Mouse (Mus musculus) kidney, embryonic 15.5 days (tissue): ENCODE measurements at regions not wholly inside any gene's neighbourhood (a gene's known extent, or its start where the extent isn't known, plus 50 kb on each side); places are given as distances from the start of the nearest gene placed in this dataset.

Experiments
- ATAC-seq: fragments of 200-750 bp; cut with Nextera tagmentation; replicated peaks from 2 replicates; pipeline ENCODE4 v1.8.0; 2017; ENCODE audit warnings: moderate TSS enrichment; ENCODE audit not compliant: low FRiP score
- H3K27ac ChIP-seq: fragments of 300-500 bp; sonication (generic); 2 replicates; pipeline ENCODE4 v1.5.1; 2015; ENCODE audit warnings: mild to moderate bottlenecking, inconsistent platforms
- H3K27me3 ChIP-seq: fragments of 300-500 bp; sonication (generic); 2 replicates; pipeline ENCODE4 v1.6.1; 2015; ENCODE audit warnings: inconsistent platforms
- H3K36me3 ChIP-seq: fragments of 300-500 bp; sonication (generic); 2 replicates; pipeline ENCODE4 v1.6.1; 2015; ENCODE audit warnings: inconsistent platforms
- H3K4me1 ChIP-seq: fragments of 300-500 bp; sonication (generic); 2 replicates; pipeline ENCODE4 v1.6.1; 2015; ENCODE audit warnings: inconsistent platforms
- H3K4me2 ChIP-seq: fragments of 300-500 bp; sonication (generic); 2 replicates; pipeline ENCODE4 v1.6.1; 2015; ENCODE audit warnings: moderate library complexity, mild to moderate bottlenecking, inconsistent platforms
- H3K4me3 ChIP-seq: fragments of 300-500 bp; sonication (generic); replicated peaks from 2 replicates; pipeline ENCODE4 v1.5.1; 2015; ENCODE audit warnings: mild to moderate bottlenecking, inconsistent platforms
- H3K9ac ChIP-seq: fragments of 300-500 bp; sonication (generic); 2 replicates; pipeline ENCODE4 v1.6.1; 2015; ENCODE audit warnings: mild to moderate bottlenecking, inconsistent platforms
- H3K9me3 ChIP-seq: fragments of 300-500 bp; sonication (generic); replicated peaks from 2 replicates; pipeline ENCODE4 v1.6.1; 2016; ENCODE audit warnings: inconsistent platforms
- WGBS: fragments of 180-500 bp; shearing (Covaris S2); methylation state at CpG from one replicate; pipeline ENCODE4 v1.1.7; 2015; ENCODE audit warnings: mixed read lengths; 5-methylcytosine and 5-hydroxymethylcytosine counted together

GRCm38 (mm10) chr2:47878002-47878401 lies 935.9 kb upstream of the Acvr2a start:
- H3K27ac ChIP-seq: no peak overlapping the region
- 77% methylated on average over 2 of the region's 2 CpGs for WGBS
- no peak overlapping the region for H3K9ac ChIP-seq
- H3K36me3 ChIP-seq: no peaks in the 10 kb centered on the region
- no peak overlapping the region for H3K4me3 ChIP-seq
- no peaks in the 10 kb centered on the region for H3K4me1 ChIP-seq
- no peaks in the 10 kb centered on the region for H3K27me3 ChIP-seq
- ATAC-seq: no peak
- no peak overlapping the region for H3K4me2 ChIP-seq
- H3K9me3 ChIP-seq: no peaks in the 10 kb centered on the region

GRCm38 (mm10) chr2:47879071-47879470 lies 934.8 kb upstream of the Acvr2a start:
- 95% methylated on average over 2 of the region's 2 CpGs for WGBS

GRCm38 (mm10) chr2:47879796-47880195 lies 934.1 kb upstream of the Acvr2a start:
- Histone ChIP-seq H3K27me3 (no peaks in the 10 kb centered on the region), H3K4me2 (no peak overlapping the region), H3K4me3 (no peak overlapping the region), H3K4me1 (no peaks in the 10 kb centered on the region), H3K9me3 (no peaks in the 10 kb centered on the region), H3K36me3 (no peaks in the 10 kb centered on the region), H3K27ac (no peak overlapping the region), H3K9ac (no peak overlapping the region)
- WGBS: 88% methylated on average over 1 of the region's 1 CpGs
- ATAC-seq: no peak

More at GRCm38 (mm10) chr2:47879071-47879470, 934.8 kb upstream of the Acvr2a start:
- Histone ChIP-seq H3K4me1 (no peaks in the 10 kb centered on the region), H3K4me3 (no peak overlapping the region), H3K9me3 (no peaks in the 10 kb centered on the region), H3K9ac (no peak overlapping the region), H3K27ac (no peak overlapping the region), H3K36me3 (no peaks in the 10 kb centered on the region), H3K4me2 (no peak overlapping the region), H3K27me3 (no peaks in the 10 kb centered on the region)
- no peak for ATAC-seq

- 75% methylated on average over 1 of the region's 1 CpGs for WGBS
- no peaks in the 10 kb centered on the region for H3K4me1 ChIP-seq
- no peak for ATAC-seq
Measured at GRCm38 (mm10) chr2:47888166-47888565, 925.7 kb upstream of the Acvr2a start.

GRCm38 (mm10) chr2:47891366-47891765 lies 922.5 kb upstream of the Acvr2a start:
- Histone ChIP-seq H3K4me3 (no peak overlapping the region), H3K4me2 (no peak overlapping the region), H3K27me3 (no peaks in the 10 kb centered on the region), H3K9ac (no peak overlapping the region), H3K36me3 (no peaks in the 10 kb centered on the region), H3K4me1 (no peaks in the 10 kb centered on the region), H3K27ac (no peak overlapping the region), H3K9me3 (no peaks in the 10 kb centered on the region)
- ATAC-seq: no peak
- 44% methylated on average over 1 of the region's 1 CpGs for WGBS

More at GRCm38 (mm10) chr2:47888166-47888565, 925.7 kb upstream of the Acvr2a start:
- H3K4me3 ChIP-seq: no peak overlapping the region
- H3K9ac ChIP-seq: no peak overlapping the region
- no peaks in the 10 kb centered on the region for H3K9me3 ChIP-seq
- no peaks in the 10 kb centered on the region for H3K27me3 ChIP-seq
- no peak overlapping the region for H3K27ac ChIP-seq
- no peak overlapping the region for H3K4me2 ChIP-seq
- H3K36me3 ChIP-seq: no peaks in the 10 kb centered on the region

- H3K4me2 ChIP-seq: no peak overlapping the region
- H3K9me3 ChIP-seq: no peaks in the 10 kb centered on the region
- no peaks in the 10 kb centered on the region for H3K4me1 ChIP-seq
- H3K36me3 ChIP-seq: no peaks in the 10 kb centered on the region
- H3K9ac ChIP-seq: no peak overlapping the region
- no peak overlapping the region for H3K27ac ChIP-seq
- H3K27me3 ChIP-seq: no peaks in the 10 kb centered on the region
- WGBS: 72% methylated on average over 2 of the region's 2 CpGs
- no peak overlapping the region for H3K4me3 ChIP-seq
- ATAC-seq: no peak
Measured at GRCm38 (mm10) chr2:47892879-47893278, 921.0 kb upstream of the Acvr2a start.

DNA sequence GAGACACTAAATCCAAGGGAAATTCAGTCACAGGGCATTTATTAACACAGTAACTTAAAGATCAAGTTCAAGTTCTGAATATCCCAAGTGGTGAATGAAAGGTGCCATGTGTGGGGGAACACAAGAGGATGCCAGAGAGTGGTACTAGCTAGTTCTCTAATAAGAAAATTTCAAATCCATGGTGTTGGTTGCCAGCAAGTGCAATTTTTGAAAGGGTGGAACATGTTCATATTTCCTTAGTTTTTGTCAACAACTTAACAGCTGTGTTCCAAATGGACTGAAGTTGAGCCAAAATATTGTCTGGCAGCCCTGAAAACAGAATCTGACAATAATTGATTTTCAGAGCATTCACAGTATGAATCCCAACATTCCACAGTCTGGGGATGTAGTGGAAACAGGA lies 919.1 kb upstream of the Acvr2a start:
- Histone ChIP-seq H3K27me3 (no peaks in the 10 kb centered on the region), H3K27ac (no peak overlapping the region), H3K36me3 (no peaks in the 10 kb centered on the region), H3K4me1 (no peaks in the 10 kb centered on the region), H3K9ac (no peak overlapping the region), H3K4me2 (no peak overlapping the region), H3K4me3 (no peak overlapping the region), H3K9me3 (no peaks in the 10 kb centered on the region)
- ATAC-seq: no peak

GRCm38 (mm10) chr2:47914270-47914669 lies 899.6 kb upstream of the Acvr2a start:
- Histone ChIP-seq H3K9ac (no peak overlapping the region), H3K4me3 (no peak overlapping the region), H3K27me3 (no peaks in the 10 kb centered on the region), H3K9me3 (no peaks in the 10 kb centered on the region), H3K4me2 (no peak overlapping the region), H3K27ac (no peak overlapping the region), H3K36me3 (no peaks in the 10 kb centered on the region), H3K4me1 (no peaks in the 10 kb centered on the region)
- no peak for ATAC-seq
- 80% methylated on average over 1 of the region's 1 CpGs for WGBS

DNA sequence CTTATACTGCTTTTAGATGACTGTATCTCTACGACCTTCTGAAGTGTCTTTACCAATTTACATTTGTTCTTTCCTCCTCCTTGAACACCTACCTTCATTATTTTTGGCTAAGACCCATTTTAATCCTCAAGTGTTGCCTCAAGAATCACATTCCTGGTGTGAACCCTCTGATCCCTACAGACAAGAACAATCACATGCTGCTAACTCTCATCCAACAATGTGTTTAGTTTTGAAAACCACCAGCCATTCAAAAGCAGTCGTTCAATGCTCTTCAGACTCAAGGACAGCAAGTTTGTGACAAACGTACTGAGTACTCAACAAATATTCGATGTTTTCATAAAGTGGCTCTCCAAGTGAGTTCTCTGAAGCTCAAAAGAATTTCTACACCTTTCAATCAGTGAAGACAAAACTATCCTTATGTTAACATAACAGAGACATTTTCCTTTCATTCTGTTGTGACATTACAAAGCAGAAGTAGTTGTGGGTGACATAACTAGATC lies 898.9 kb upstream of the Acvr2a start:
- H3K36me3 ChIP-seq: no peaks in the 10 kb centered on the region
- no peak overlapping the region for H3K27ac ChIP-seq
- 82% methylated on average over 4 of the region's 4 CpGs for whole genome bisulfite sequencing
- no peaks in the 10 kb centered on the region for H3K9me3 ChIP-seq
- H3K9ac ChIP-seq: no peak overlapping the region
- no peaks in the 10 kb centered on the region for H3K4me1 ChIP-seq
- no peak overlapping the region for H3K4me3 ChIP-seq
- H3K27me3 ChIP-seq: no peaks in the 10 kb centered on the region
- no peak for ATAC-seq
- no peak overlapping the region for H3K4me2 ChIP-seq

- Histone ChIP-seq H3K36me3 (no peaks in the 10 kb centered on the region), H3K4me3 (no peak overlapping the region), H3K4me2 (no peak overlapping the region), H3K27ac (no peak overlapping the region), H3K9me3 (no peaks in the 10 kb centered on the region), H3K9ac (no peak overlapping the region), H3K4me1 (no peaks in the 10 kb centered on the region), H3K27me3 (no peaks in the 10 kb centered on the region)
- ATAC-seq: no peak
Measured at GRCm38 (mm10) chr2:47922965-47923364, 890.9 kb upstream of the Acvr2a start.

DNA sequence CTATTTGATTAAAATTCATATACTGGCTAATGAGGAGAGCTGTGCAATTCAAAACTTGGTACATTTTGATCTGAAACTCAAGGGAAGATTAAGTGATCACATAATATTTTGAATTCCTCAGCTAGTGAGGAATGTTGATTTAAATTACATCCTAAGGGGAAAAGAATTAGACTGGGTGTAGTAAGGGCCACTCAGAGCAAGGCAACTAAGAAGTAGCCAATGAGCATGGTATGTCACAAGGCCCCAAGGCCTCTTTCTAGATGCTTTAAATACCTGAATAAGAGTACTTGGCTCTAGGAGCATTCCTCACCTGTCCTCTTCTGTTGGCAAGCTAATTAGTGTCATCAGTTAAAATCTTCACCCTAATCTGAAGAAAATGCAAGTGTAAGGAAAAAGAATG lies 887.3 kb upstream of the Acvr2a start:
- Histone ChIP-seq H3K36me3 (no peaks in the 10 kb centered on the region), H3K9ac (no peak overlapping the region), H3K9me3 (no peaks in the 10 kb centered on the region), H3K27me3 (no peaks in the 10 kb centered on the region), H3K4me2 (no peak overlapping the region), H3K27ac (no peak overlapping the region), H3K4me1 (no peaks in the 10 kb centered on the region), H3K4me3 (no peak overlapping the region)
- no peak for ATAC-seq

GRCm38 (mm10) chr2:47945061-47945460 lies 868.8 kb upstream of the Acvr2a start:
- H3K4me1 ChIP-seq: no peaks in the 10 kb centered on the region
- H3K9me3 ChIP-seq: no peaks in the 10 kb centered on the region
- no peaks in the 10 kb centered on the region for H3K36me3 ChIP-seq
- H3K27me3 ChIP-seq: no peaks in the 10 kb centered on the region
- no peak overlapping the region for H3K4me2 ChIP-seq
- H3K9ac ChIP-seq: no peak overlapping the region
- H3K4me3 ChIP-seq: no peak overlapping the region
- no peak overlapping the region for H3K27ac ChIP-seq
- no peak for ATAC-seq

DNA sequence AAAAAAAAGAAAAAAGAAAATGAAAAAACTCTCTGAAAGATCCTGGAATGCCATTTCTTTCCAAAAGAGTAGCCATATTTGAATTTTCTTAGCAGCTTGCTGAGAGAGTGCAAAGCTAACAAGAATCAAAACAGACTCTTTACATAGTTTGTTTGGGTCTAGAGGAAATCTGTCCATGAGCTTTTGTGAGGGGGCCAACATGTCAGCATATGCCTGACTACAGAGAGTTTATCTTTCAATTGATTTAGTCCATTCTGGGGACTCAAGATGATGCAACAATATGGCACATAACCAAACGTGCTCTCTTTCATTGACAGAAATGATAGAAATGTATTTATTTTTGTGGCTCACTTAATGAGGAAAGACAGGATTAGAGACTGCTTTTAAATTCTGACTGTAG lies 822.8 kb upstream of the Acvr2a start:
- H3K27me3 ChIP-seq: no peaks in the 10 kb centered on the region
- H3K9ac ChIP-seq: no peak overlapping the region
- no peak for ATAC-seq
- H3K27ac ChIP-seq: no peak overlapping the region
- H3K4me1 ChIP-seq: no peaks in the 10 kb centered on the region
- H3K36me3 ChIP-seq: no peaks in the 10 kb centered on the region
- no peaks in the 10 kb centered on the region for H3K9me3 ChIP-seq
- no peak overlapping the region for H3K4me2 ChIP-seq
- 73% methylated on average over 1 of the region's 1 CpGs for WGBS
- no peak overlapping the region for H3K4me3 ChIP-seq
